Mouse (Mus musculus) heart, embryonic 13.5 days (tissue): ENCODE measurements at regions not wholly inside any gene's neighbourhood (a gene's known extent, or its start where the extent isn't known, plus 50 kb on each side); places are given as distances from the start of the nearest gene placed in this dataset.

Experiments used
- ATAC-seq: fragments of 200-750 bp; cut with Nextera tagmentation; 2 replicates; pipeline ENCODE4 v1.8.0; 2017; ENCODE audit warnings: moderate TSS enrichment; ENCODE audit not compliant: insufficient number of reproducible peaks, low FRiP score, low TSS enrichment; ENCODE audit errors: extremely low read depth
- H3K27ac ChIP-seq: fragments of 300-500 bp; sonication (generic); replicated peaks from 2 replicates; pipeline ENCODE4 v1.5.1; 2015; ENCODE audit warnings: moderate library complexity, mild to moderate bottlenecking, inconsistent platforms
- H3K27me3 ChIP-seq: fragments of 300-500 bp; sonication (generic); replicated peaks from 2 replicates; pipeline ENCODE4 v1.6.1; 2015; ENCODE audit warnings: mild to moderate bottlenecking, inconsistent platforms
- H3K36me3 ChIP-seq: fragments of 300-500 bp; sonication (generic); 2 replicates; pipeline ENCODE4 v1.6.1; 2015; ENCODE audit warnings: mild to moderate bottlenecking, inconsistent platforms
- H3K4me1 ChIP-seq: fragments of 300-500 bp; sonication (generic); 2 replicates; pipeline ENCODE4 v1.6.1; 2015; ENCODE audit warnings: inconsistent platforms
- H3K4me2 ChIP-seq: fragments of 300-500 bp; sonication (generic); 2 replicates; pipeline ENCODE4 v1.6.1; 2015; ENCODE audit warnings: inconsistent platforms, mild to moderate bottlenecking, moderate library complexity
- H3K4me3 ChIP-seq: fragments of 300-500 bp; sonication (generic); 2 replicates; pipeline ENCODE4 v1.5.1; 2015; ENCODE audit warnings: moderate library complexity, mild to moderate bottlenecking, inconsistent platforms
- H3K9ac ChIP-seq: fragments of 300-500 bp; sonication (generic); 2 replicates; pipeline ENCODE4 v1.6.1; 2015; ENCODE audit warnings: inconsistent platforms, mild to moderate bottlenecking, moderate library complexity
- H3K9me3 ChIP-seq: fragments of 300-500 bp; sonication (generic); 2 replicates; pipeline ENCODE4 v1.6.1; 2016; ENCODE audit warnings: inconsistent platforms
- WGBS: fragments of 180-500 bp; shearing (Covaris S2); methylation state at CpG from one replicate; pipeline ENCODE4 v1.1.7; 2015; ENCODE audit warnings: mixed read lengths; 5-methylcytosine and 5-hydroxymethylcytosine counted together

- Histone ChIP-seq H3K27me3 (no peaks in the 10 kb centered on the region), H3K4me3 (no peak overlapping the region), H3K9ac (no peak overlapping the region), H3K27ac (no peak overlapping the region), H3K36me3 (no peaks in the 10 kb centered on the region), H3K9me3 (no peaks in the 10 kb centered on the region), H3K4me1 (peaks cover 25% of the 10 kb centered on the region), H3K4me2 (no peak overlapping the region)
- no peak for ATAC-seq
- 61% methylated on average over 2 of the region's 2 CpGs for WGBS
Observed at GRCm38 (mm10) chr4:95284192-95284591, 232.2 kb upstream of the Jun start.

- Histone ChIP-seq H3K27ac (no peak overlapping the region), H3K4me2 (no peak overlapping the region), H3K9ac (no peak overlapping the region), H3K27me3 (no peaks in the 10 kb centered on the region), H3K4me3 (no peak overlapping the region), H3K9me3 (no peaks in the 10 kb centered on the region), H3K36me3 (no peaks in the 10 kb centered on the region), H3K4me1 (peaks cover 25% of the 10 kb centered on the region)
- no peak for ATAC-seq
- WGBS = 93% methylated on average over 1 of the region's 1 CpGs
Observed at GRCm38 (mm10) chr4:95284696-95285095, 232.7 kb upstream of the Jun start.

GRCm38 (mm10) chr4:95290321-95290720, 238.3 kb upstream of the Jun start:
- Histone ChIP-seq H3K9ac (no peak overlapping the region), H3K9me3 (no peaks in the 10 kb centered on the region), H3K27me3 (no peaks in the 10 kb centered on the region), H3K4me1 (peaks cover 7% of the 10 kb centered on the region), H3K27ac (no peak overlapping the region), H3K4me3 (no peak overlapping the region), H3K36me3 (no peaks in the 10 kb centered on the region), H3K4me2 (no peak overlapping the region)
- no peak for ATAC-seq
- WGBS = 50% methylated on average over 4 of the region's 4 CpGs

GRCm38 (mm10) chr4:95294110-95294509, 242.1 kb upstream of the Jun start:
- 36% methylated on average over 4 of the region's 4 CpGs for WGBS
- no peak overlapping the region for H3K4me3 ChIP-seq
- H3K36me3 ChIP-seq = no peaks in the 10 kb centered on the region
- no peaks in the 10 kb centered on the region for H3K27me3 ChIP-seq
- no peak overlapping the region for H3K27ac ChIP-seq
- no peaks in the 10 kb centered on the region for H3K9me3 ChIP-seq
- H3K4me2 ChIP-seq = no peak overlapping the region
- ATAC-seq = no peak
- H3K4me1 ChIP-seq = no peaks in the 10 kb centered on the region
- no peak overlapping the region for H3K9ac ChIP-seq

- 97% methylated on average over 2 of the region's 2 CpGs for WGBS
- no peak overlapping the region for H3K9ac ChIP-seq
- ATAC-seq = no peak
- no peak overlapping the region for H3K4me2 ChIP-seq
- no peaks in the 10 kb centered on the region for H3K27me3 ChIP-seq
- H3K4me1 ChIP-seq = no peaks in the 10 kb centered on the region
- no peak overlapping the region for H3K27ac ChIP-seq
- no peaks in the 10 kb centered on the region for H3K9me3 ChIP-seq
- H3K4me3 ChIP-seq = no peak overlapping the region
- H3K36me3 ChIP-seq = no peaks in the 10 kb centered on the region
Observed at GRCm38 (mm10) chr4:95301907-95302306, 249.9 kb upstream of the Jun start.

- ATAC-seq = no peak
Observed at GRCm38 (mm10) chr4:95303337-95303736, 251.3 kb upstream of the Jun start.

GRCm38 (mm10) chr4:95304006-95304405, 252.0 kb upstream of the Jun start:
- WGBS = 75% methylated on average over 1 of the region's 1 CpGs
- no peak overlapping the region for H3K4me3 ChIP-seq
- no peak overlapping the region for H3K4me2 ChIP-seq
- H3K36me3 ChIP-seq = no peaks in the 10 kb centered on the region
- no peak overlapping the region for H3K9ac ChIP-seq
- no peak for ATAC-seq
- H3K9me3 ChIP-seq = no peaks in the 10 kb centered on the region
- H3K4me1 ChIP-seq = peaks cover 8% of the 10 kb centered on the region
- H3K27me3 ChIP-seq = no peaks in the 10 kb centered on the region
- H3K27ac ChIP-seq = no peak overlapping the region

More at GRCm38 (mm10) chr4:95303337-95303736, 251.3 kb upstream of the Jun start:
- Histone ChIP-seq H3K4me1 (peaks cover 2% of the 10 kb centered on the region), H3K27me3 (no peaks in the 10 kb centered on the region), H3K27ac (no peak overlapping the region), H3K9me3 (no peaks in the 10 kb centered on the region), H3K36me3 (no peaks in the 10 kb centered on the region), H3K4me3 (no peak overlapping the region), H3K4me2 (no peak overlapping the region), H3K9ac (peak overlapping the region; percentile 37; the same call in 1 of the 2 replicates)
- WGBS = 42% methylated on average over 2 of the region's 2 CpGs

GRCm38 (mm10) chr4:95307134-95307533, 250.2 kb upstream of the Fggy start:
- H3K27me3 ChIP-seq = no peaks in the 10 kb centered on the region
- no peak overlapping the region for H3K9ac ChIP-seq
- no peak overlapping the region for H3K27ac ChIP-seq
- ATAC-seq = no peak
- 73% methylated on average over 2 of the region's 2 CpGs for whole genome bisulfite sequencing
- no peak overlapping the region for H3K4me3 ChIP-seq
- H3K4me2 ChIP-seq = no peak overlapping the region
- no peaks in the 10 kb centered on the region for H3K9me3 ChIP-seq
- peaks cover 13% of the 10 kb centered on the region for H3K4me1 ChIP-seq
- no peaks in the 10 kb centered on the region for H3K36me3 ChIP-seq

- 44% methylated on average over 5 of the region's 5 CpGs for WGBS
- no peaks in the 10 kb centered on the region for H3K27me3 ChIP-seq
Observed at GRCm38 (mm10) chr4:95308469-95308895, 248.8 kb upstream of the Fggy start.

GRCm38 (mm10) chr4:95310410-95310809, 246.9 kb upstream of the Fggy start:
- ATAC-seq = no peak
- H3K4me3 ChIP-seq = no peak overlapping the region
- H3K9me3 ChIP-seq = no peaks in the 10 kb centered on the region
- WGBS = 60% methylated on average over 6 of the region's 6 CpGs
- H3K27ac ChIP-seq = no peak overlapping the region
- no peak overlapping the region for H3K4me2 ChIP-seq
- H3K4me1 ChIP-seq = peaks cover 13% of the 10 kb centered on the region
- H3K36me3 ChIP-seq = no peaks in the 10 kb centered on the region
- H3K27me3 ChIP-seq = no peaks in the 10 kb centered on the region
- H3K9ac ChIP-seq = no peak overlapping the region

More at GRCm38 (mm10) chr4:95308469-95308895, 248.8 kb upstream of the Fggy start:
- no peak overlapping the region for H3K9ac ChIP-seq
- ATAC-seq = no peak
- no peak overlapping the region for H3K4me3 ChIP-seq
- peaks cover 13% of the 10 kb centered on the region for H3K4me1 ChIP-seq
- H3K4me2 ChIP-seq = no peak overlapping the region
- 0 out of 2 replicates have a peak overlapping the region, but pooled peaks have one; percentile 13 for H3K27ac ChIP-seq
- no peaks in the 10 kb centered on the region for H3K36me3 ChIP-seq
- no peaks in the 10 kb centered on the region for H3K9me3 ChIP-seq

GRCm38 (mm10) chr4:95317821-95318290, 239.5 kb upstream of the Fggy start:
- WGBS = 14% methylated on average over 3 of the region's 3 CpGs
- Histone ChIP-seq H3K27me3 (no peaks in the 10 kb centered on the region), H3K4me2 (peak overlapping the region; percentile 39), H3K4me3 (no peak overlapping the region), H3K9ac (0 out of 2 replicates have a peak overlapping the region, but pooled peaks have one; percentile 9), H3K27ac (peak overlapping the region; percentile 81), H3K36me3 (no peaks in the 10 kb centered on the region), H3K4me1 (peaks cover 29% of the 10 kb centered on the region), H3K9me3 (no peaks in the 10 kb centered on the region)
- ATAC-seq = peak; percentile 73; the same call in 1 of the 2 replicates

GRCm38 (mm10) chr4:95318561-95318960, 238.7 kb upstream of the Fggy start:
- Histone ChIP-seq H3K9me3 (no peaks in the 10 kb centered on the region), H3K9ac (no peak overlapping the region), H3K27ac (peak overlapping the region; percentile 81), H3K4me3 (no peak overlapping the region), H3K4me2 (peak overlapping the region; percentile 39), H3K27me3 (no peaks in the 10 kb centered on the region), H3K4me1 (peaks cover 29% of the 10 kb centered on the region), H3K36me3 (no peaks in the 10 kb centered on the region)
- no peak for ATAC-seq
- WGBS = 20% methylated on average over 1 of the region's 1 CpGs
